Mouse (Mus musculus): ENCODE results near the gene Smim23. TPM values are rescaled to one million over a fixed set of nuclear protein-coding genes. Genes with fewer than 3 reads are reported as not detected.

Gene Smim23
- polyA plus RNA-seq, 1 experiment = 257 TPM

DNA sequence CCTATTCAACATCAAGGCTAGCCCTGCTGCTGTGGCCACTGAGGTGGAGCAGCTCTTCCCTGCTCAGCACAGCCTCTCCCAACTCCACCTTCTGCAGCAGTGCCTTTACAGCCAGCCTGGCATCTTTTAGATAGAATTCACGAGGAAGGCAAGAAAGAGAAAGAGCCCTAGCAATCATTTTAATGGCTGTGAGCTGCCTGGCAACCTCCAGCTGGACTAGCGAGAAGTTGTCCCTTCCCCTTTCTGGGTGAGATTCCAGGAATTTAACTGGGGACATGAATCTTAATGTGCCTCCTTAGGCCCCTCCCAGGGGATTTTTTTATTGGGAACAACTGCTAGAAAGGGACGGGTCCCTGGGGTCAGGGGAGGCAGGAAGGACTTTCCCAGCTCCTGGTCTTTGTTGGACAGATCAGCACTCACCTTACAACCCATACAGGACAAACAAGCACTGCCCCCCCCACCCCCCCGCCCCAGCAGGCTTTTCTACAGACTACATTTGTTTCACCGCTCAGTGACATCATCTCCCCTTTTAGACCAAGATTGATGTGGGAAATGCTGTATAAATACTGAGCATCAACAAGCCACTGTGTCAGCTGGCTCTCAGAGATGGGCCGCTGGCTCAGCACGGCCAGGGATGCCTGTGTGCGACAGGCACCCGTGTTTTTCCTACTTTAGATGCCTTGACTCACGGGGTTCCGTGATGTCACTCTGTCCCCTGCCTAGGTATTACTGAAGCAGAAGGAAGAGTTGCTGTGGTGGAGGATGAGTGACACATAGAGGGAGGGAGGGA, 43.5 kb downstream of the Smim23 start:
- Histone ChIP-seq H3K27me3 (ENCODE audit: control insufficient read depth, insufficient read depth, low read length) (no peaks in the 10 kb centered on the region), H3K4me1 (ENCODE audit: control insufficient read depth, insufficient read depth, low read length) (no peaks in the 10 kb centered on the region), H3K27ac (ENCODE audit: control insufficient read depth, insufficient read depth, low read depth, low read length) (no peak overlapping the region), H3K4me3 (ENCODE audit: control insufficient read depth, low read depth, low read length) (no peak overlapping the region), H3K36me3 (ENCODE audit: control insufficient read depth, insufficient read depth, low read length) (no peaks in the 10 kb centered on the region)
- no peak for TF ChIP-seq POLR2A (IDR thresholded peaks at IDR 0.05; ENCODE audit: control insufficient read depth, low read depth, low read length)
- TF ChIP-seq CTCF (IDR thresholded peaks at IDR 0.05; ENCODE audit: control insufficient read depth, insufficient read depth, insufficient replicate concordance, low read depth, low read length) = no peak

DNA sequence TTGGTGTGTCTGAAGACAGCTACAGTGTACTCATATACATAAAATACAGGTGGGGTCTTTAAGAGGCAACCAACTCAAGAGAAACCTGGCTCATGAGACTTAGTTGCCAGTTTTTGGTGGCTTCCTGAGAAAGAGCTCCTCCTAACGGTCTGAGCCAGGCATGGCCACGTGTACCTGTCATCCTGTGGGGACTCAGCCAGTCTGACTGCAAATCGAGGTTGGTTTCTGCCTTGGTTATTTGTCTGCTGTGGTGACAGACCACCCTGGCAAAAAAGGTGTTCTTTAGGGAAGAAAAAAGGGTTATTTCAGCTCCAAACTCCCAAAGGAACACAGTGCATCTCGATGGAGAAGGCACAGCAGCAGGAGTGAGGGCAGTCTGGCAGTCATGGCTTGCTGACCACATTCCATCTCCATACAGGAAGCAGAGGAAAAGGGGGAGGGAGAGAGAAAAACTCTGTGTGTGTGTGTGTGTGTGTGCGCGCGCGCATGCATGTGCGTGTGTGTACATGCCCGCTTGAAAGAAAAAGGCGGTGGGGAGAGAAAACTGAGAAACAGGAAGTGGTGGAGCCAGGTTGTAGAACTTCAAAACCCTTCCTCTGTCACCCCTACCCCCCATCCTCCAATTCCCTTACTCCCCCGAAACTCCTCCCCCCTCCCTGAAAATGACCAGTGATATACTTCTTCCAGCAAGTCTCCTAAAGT, 55.6 kb downstream of the Smim23 start:
- H3K4me3 ChIP-seq (ENCODE audit: control insufficient read depth, low read depth, low read length) = no peak overlapping the region
- H3K27ac ChIP-seq (ENCODE audit: control insufficient read depth, insufficient read depth, low read depth, low read length) = no peak overlapping the region
- TF ChIP-seq POLR2A (IDR thresholded peaks at IDR 0.05; ENCODE audit: control insufficient read depth, low read depth, low read length) (no peak), CTCF (IDR thresholded peaks at IDR 0.05; ENCODE audit: control insufficient read depth, insufficient read depth, insufficient replicate concordance, low read depth, low read length) (no peak)
- no peaks in the 10 kb centered on the region for H3K4me1 ChIP-seq (ENCODE audit: control insufficient read depth, insufficient read depth, low read length)
- H3K36me3 ChIP-seq (ENCODE audit: control insufficient read depth, insufficient read depth, low read length) = no peaks in the 10 kb centered on the region
- no peaks in the 10 kb centered on the region for H3K27me3 ChIP-seq (ENCODE audit: control insufficient read depth, insufficient read depth, low read length)

Other genes with a start within 250 kb of the Smim23 start
- gene Fbxw11, start 181.9 kb downstream of the Smim23 start, polyA plus RNA-seq (2012; rRNA removed) = 11.7 and 13.8 TPM in 2 replicates